Mouse (Mus musculus) spleen, adult 18-20 months (tissue): ENCODE measurements around the gene BC051019.

Experiments used
- DNase-seq, 2 experiments: peaks; one replicate each; pipeline ENCODE4 v3.0.0; 2022; ENCODE audit warnings: mixed read lengths in 2 of 2

The BC051019 gene

DNA sequence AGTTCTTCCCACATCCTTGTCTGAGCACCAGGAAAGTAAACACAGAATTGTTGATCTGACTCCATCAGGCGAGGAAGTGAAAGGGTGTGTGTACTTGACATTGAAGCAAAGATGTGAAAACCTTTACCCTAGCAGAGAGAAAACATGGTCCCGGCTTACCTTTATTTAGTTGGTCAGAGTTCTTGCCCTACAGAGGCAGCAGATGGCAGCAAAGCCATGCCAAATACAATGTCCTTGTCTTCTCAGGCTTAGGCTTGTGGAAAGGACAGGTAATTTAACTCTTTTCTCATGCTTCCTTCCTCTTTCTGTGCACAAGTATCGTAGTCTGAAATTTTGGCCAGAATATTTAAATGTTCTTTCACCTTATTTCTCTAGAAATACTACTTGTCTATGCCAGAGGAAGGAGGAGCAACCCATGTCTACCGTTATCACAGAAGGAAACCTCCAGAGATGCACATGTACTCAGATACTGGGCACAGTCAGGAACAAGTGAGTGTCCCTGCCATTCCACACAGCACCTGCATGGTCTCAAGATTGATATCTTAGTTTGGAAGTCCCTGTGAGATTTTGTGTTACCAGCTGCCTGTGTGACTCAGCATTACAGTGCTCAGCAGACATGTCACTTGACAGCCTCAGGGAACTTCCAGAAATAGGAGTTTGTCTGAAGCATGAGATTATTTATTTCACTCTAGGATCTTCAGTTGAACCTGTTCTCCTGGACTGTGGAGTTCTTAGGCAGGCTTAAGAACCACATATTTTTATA lies 16.4 kb downstream of the BC051019 start:
- peak in 1 of 2 experiments; percentile 42 for DNase-seq

DNA sequence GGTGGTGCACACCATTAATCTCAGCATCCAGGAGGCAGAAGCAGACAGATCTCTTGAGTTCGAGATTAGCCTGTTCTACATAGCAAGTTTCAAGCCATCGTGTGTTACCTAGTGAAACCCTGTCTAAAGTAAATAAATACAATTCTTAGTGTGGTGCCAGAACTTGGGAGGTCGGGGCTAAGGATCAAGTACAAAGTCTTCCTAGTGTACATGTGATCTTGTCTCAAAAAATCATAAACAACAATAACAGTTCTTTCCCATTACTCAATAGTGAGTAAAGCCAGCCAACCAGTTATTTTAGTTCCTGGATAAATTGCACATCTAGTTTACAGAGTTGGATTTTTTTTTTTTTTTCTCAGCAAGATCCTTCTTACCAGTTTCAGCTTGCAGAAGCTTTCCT lies 19.2 kb downstream of the BC051019 start:
- no peak for DNase-seq

DNA sequence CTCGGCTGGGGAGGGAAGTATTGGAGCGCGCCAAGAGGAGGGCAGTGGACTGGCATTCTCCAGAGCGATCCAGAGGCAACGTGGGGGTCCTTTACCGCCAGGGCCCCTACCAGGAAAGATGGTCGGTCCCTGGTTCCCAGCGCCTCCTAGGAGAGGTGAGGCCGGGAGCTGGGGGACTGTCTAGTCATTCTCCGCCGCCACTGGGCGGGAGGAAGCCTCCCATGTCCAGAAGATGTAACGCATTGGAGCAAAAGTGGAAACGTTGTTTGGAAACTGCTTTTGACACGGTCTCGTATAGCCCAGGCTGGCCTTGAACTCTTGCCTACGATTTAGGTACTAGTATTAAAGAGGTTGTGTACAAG lies 19.7 kb downstream of the BC051019 start:
- no peak for DNase-seq

DNA sequence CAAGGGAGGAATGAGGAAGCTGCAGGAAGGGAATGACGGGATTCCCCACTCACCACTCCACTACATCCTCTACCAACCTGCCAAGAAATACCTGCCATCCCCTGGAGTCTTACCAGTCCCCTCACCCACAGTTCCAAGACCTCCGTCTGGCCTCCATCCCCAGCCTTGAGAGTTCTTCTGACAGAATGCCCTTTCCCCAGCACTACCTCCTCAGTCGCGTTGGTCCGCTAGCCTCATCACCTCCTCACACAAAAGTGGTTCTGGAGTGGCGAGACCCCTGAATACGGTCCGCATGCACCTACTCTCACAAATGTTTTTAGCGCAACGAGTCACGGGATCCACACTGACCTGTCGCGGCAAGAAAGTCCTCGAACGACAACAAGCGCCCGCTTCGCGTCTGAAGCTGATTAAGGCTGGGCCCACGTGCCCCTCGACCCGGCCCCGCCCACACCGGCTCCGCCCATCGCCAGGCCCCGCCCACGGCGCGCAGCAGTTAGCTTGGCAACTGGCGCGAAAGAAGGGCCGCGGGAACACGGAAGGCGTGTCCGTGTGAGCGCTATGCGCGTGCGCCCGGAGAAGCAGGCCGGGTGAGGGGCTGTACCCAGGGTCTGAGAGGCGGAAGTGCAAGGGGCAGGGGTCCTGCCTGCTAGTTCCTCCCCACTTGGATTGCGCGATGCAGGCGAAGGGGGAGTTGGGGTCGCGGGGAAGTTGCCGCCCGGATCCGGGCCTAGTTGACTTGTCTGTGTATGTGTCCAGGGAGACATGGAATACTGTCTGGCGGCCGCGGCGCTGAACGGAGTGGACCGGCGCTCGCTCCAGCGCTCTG lies 20.2 kb downstream of the BC051019 start, which contains the start of the genes St5 and Akip1:
Gene St5 (minus strand): TSS at position 416 of the 826 bp plus-strand sequence.
Gene Akip1 (plus strand): TSS at position 501 of the 826 bp plus-strand sequence.
- DNase-seq: peak; percentile 88 to 93

DNA sequence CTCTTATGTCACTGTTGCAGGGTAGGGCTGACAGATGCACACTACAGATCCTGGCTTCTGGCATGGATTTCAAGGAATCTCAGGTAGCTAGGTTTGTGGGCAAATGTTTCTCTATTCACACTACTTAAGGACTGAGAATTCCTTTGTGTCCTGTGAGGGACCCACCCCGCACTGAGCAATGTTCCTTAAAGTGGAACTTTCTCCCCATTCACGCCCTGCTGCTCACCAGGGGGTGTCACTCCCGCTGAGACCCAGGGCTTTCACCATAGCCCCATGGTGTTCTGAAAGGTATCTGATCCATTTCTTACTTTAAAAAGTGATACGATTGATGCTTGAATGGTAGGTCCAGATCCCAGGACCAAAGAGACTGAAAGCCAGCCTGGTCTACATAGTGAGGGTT lies 20.9 kb downstream of the BC051019 start:
- DNase-seq: no peak

DNA sequence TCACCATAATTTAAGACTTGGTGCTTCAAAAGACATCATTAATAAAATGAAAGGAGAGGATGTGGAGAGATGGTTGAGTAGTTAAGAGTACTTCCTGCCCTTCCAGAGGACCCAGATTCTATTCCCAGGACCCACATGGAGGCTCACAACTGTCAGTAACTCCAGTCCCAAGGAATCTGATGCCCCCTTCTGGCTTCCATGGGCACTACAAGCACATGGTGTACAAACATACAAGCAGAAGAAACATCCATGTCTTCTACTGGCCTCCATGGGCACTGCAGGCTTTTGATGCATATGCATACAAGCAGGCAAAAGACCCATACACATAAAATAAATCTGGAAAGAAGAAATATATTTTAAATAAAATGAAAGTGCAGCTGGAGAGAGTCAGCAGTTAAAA lies 23.4 kb downstream of the BC051019 start:
- no peak for DNase-seq

DNA sequence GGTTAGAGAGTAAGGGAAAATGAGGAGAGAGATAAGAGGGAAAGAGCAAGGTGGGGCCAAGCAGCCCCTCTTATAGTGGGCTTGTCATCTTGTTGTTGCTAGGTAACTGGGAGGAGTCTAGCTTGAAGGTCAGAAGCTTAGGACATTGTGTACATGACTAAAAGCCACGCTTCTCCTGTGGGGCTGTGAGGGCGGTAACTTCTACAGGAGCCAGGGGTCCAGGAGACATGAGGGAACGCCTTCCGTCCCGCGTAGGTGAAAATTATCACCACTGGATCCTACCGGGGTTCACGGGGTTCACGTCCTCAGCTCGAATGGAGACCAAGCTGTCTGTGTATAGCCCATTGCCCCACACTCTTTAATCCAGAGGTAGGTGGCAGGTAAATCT lies 28.3 kb downstream of the BC051019 start:
- no peak for DNase-seq

DNA sequence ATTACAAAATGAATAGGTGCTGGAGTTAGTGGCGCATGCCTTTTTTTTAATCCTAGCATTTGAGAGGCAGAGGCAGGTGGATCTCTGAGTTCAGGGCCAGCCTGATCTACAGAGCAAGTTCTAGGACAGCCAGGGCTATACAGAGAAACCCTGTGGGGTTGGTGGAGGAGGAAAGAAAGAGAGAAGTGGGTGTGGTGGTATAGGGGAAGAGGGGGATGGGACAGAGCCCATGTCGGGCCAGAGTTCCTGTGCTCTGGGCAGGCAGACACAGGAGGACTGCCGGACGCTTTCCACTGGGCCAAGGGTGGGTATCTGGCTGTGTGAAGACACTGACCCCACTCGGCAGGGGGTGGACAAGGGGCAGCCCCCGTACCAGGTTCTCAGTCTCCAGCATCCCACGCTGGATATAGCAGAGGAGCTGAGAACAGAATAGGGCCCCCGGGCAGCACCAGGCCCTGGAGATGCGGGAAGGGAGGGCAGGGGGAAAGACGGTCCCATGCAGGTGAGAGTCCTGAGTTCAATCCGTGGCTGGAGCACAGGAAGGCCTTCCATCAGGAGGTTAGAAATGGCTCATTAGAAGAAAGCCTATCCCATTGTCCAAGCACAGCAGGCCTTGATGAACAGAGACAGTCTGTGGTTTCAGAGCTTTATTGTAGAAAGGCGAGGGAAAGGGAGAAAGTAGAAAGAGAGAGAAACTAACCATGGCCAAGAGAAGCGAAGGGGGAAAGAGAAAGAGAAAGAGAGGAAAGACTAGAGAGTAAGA lies 28.9 kb downstream of the BC051019 start:
- DNase-seq: no peak

DNA sequence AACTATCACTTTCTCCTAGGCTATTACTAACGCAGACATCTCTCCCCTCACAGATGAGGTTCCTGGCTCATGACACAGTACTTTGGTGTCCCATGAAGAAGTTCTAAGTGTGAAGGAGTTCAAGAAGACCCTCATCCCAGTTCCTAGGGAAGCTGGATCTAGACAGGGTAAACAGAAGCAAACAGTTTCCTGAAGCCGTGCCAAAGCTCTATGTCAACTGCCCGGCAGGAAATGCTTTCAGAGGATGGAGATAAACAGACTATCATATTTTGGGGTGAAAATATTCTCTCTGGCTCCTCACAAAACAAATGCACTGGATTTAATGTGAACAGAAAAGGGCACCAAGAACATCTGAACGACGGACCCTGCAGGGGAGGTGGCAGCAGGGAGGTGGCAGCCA lies 32.7 kb downstream of the BC051019 start:
- DNase-seq: no peak

DNA sequence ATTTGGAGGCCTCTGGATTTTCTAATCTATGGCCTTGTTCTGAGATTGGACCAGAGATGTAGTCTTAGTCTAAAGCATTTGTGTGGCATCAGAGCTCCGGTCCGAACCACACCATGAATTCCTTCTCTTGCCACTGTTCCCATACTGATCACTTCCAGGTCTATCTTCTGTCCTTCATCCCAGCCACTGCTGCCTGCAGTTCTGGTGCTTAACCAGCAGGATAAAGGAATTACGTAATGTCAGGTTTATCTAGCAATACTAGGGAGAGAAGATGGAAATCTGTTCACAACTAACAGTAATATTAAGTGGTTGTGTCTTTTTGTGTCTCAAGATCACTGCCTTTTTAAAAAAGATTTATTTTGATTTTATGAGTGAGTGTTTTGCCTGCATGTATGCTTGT lies 33.5 kb downstream of the BC051019 start:
- DNase-seq: no peak

DNA sequence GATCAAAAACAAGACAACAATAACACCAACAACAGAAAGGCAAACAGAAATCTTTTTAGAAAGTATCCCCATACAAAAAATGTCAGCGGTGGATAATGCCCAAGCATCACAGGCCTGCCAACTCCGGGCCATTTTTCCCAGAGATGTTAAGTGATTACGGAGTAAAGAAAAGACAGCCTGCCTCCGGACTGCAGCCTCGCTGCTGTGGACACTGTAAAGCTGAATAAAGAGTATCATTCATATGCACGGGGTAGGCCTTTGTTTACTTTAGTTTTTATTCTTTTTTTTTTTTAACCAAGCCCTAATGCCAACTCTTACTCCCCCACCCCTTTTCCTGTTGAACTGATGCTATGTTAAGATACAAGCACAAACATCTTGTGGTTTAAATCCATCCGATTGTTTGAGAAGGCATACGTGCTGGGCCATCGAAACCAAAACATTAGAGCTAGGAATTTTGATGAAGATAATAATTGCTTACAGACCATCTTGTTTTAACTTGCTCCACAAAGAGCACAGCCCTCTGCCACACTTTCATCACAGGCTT lies 37.0 kb downstream of the BC051019 start:
- DNase-seq: no peak

DNA sequence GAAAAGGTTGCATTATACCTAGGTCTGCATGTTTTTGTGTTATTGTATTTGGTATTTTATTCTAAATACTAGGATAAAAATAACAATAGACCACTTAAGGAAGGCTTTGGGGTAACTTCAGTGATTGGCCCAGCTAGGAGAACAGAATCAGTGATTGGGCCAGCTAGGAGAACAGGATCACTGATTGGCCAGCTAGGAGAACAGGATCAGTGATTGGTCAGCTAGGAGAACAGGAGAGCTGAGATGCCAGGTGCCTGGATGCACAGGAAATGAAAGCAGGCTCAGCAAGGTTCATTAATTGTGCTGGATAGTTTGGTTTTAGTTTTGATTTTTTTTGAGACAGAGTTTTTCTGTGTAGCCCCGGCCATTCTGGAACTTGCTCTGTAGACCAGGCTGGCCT lies 42.8 kb downstream of the BC051019 start:
- no peak for DNase-seq

DNA sequence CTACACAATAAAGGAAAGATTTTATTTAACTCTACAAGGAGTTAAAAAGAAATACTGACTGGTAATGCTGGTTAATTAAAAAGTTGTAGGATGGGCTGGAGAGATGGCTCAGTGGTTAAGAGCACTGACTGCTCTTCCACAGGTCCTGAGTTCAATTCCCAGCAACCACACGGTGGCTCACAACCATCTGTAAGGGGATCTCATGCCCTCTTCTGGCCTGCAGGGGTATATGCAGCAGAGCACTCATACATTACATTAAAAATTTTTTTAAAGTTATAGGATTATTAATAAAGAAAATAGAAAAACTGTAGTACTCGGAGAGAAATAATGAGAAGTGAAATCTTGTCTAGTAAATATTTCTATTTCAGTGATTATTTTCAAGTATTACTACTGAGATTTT lies 43.4 kb downstream of the BC051019 start:
- DNase-seq: no peak

DNA sequence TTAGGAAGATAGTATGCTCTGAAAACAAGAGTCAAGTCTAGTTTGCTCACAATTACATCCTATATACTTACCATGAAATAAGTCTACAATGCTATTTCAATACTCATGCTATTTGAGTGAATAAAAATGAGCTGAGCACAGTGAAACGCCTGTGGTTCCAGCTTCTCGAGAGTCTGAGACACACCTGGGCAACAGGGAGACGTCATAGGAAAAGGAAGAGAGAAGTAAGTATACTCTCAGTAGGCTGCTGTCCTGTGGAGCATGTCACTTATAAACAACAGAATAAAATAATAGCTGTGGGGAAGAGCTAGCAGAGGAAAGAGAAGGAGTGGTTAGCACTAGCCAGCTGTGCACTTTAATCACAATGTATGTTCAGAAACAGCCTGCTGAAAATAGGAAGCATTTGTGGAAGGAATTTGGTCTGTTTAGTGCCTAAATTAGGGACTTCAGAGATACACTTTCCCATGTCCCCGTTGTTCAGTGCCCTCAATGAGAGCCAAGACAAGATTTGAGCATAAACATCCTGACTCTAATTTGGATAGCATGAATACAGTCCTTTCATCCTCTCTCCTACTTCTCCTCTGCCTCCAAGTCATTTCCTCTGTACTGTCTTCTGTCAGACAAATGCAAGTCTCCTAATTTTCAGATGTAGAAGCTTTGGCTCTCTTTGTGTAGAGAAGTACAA lies 48.6 kb downstream of the BC051019 start:
- no peak for DNase-seq

DNA sequence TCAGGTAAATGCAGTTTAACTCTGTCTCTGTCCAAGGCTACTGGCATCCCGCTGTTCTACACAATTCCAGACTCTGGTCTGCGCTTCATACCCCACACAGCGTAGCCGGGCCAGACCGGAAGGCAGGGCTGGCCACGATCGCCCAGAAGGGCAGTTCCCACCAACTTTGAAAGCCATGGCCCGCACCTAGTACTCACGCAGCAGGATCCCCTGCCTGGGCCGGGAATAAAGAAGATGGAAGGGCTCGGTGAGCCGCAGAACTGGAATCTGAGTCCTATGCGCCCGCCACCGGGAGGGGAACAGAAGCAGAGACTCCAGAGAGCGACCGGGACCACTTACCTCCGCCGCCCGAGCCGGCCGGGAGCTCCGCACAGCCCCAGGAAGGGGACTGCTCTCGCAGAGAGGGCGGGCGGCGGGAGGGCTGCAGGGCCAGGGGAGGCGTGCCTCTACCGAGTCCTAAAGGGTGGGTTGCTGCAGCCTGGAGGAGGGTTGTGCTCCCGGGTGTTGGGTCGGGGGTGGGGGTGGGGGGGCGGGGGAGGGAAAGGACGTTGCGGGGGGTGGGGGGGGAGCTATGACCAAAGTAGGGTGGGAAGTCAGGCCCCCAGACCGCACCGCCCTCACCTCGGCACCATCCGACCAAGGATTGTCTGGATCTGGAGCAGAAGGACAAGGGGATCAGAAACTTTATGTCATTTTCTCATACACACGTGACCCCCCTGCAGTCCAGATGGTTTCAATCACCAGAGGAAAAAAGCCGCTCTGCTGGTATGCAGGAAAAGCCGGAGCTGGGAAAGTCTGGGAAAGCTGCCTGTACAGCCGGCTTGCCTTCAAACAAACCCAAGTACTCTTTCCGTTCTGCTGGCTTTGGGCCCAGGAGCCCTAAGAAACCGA lies 51.8 kb downstream of the BC051019 start:
- DNase-seq: peak in 1 of 2 experiments; percentile 12

DNA sequence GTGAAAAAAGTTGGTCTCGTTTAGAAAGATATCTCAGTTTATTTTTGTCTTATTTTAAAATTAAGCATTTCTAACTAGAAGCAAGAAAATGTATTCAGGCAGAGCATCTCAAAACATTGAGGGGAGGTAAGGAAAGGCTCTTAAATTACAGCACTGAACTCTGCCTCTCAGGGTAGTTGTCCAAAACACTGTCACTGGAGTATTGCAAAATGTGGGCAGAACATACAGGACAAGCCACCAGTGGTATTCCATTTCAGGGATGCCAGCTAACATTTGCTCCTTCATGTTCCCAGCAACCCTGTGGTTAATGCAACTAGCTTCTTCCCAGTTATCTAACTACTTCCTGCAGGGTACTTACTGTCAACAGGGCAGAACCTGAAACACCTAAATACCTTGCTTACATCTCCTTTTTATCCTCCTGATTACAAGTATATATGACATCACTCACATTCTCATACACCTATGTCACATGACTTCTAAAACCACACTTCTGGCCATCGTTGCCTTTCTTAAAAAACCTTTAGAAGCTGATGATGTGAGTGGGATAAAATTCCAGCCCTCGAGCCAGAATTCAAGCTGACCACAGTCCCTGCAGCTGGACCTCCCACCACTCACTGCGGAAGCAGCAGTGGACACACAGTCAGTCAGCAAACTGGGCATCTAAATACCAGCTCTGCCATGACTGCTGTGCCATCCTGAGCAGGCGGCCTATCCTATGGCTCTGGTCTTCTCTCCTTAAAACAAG lies 54.1 kb downstream of the BC051019 start:
- DNase-seq: no peak

DNA sequence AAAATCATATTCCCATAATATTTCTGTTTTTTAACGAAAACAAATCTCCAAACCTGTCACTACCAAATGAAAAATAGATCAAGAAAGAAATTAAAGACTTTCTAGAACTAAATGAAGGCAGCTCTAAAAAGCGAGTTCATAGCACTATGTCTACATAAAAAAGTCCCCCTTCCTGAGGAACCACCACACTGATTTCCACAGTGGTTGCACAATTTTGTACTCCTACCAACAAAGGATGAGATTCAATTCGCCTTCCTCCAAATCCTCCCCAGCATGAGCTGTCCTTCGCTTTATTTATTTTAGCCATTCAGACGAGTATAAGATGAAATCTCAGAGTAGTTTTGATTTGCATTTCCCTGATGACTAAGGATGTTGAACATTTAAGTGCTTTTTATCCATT lies 57.0 kb downstream of the BC051019 start:
- DNase-seq: no peak

DNA sequence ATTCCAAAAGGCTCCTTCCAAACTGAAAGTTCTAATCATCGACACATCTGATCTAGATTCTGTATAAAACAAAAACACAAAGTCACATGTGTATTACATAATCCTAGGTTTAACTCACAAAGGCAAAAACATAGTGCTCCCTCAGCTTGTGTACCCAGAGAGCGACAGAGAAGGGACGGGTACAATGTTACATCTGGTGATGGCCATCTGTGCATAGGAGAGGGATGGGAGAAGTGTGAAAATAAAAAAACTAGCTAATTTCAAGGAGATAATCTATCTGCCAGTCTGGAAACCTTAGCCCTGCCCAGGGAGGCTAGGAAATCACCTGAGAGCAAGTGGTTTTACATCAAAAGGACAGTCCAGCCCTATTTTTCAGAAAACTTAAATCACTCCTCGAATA lies 61.0 kb downstream of the BC051019 start:
- no peak for DNase-seq
